Mouse (Mus musculus): ENCODE measurements around the gene Fcna. TPM values are rescaled to one million over a fixed set of nuclear protein-coding genes. Genes with fewer than 3 reads are reported as not detected.

Fcna gene
- polyA plus RNA-seq, 1 experiment from 2014 or later = 3.1 TPM

DNA sequence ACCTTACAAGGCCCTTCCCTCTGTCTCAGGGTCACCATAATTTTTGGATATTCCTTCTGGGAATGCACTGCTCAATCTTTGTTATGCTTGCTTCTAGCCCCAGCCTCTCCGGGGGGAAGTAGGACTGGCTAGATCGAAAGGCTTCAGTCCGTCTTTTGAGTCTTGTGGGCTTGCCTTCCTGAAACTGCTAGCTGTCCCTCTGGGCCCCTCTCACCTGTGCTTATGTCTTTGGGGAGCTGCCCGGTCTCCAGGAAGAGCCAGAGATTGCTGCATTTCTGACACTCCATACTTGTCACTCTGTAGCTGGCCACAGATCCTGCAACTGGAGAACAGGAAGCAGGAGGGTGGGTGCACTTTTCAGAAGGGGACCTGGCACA is 7.0 kb downstream of the Fcna start:
- H3K27me3 ChIP-seq (ENCODE audit: control insufficient read depth, insufficient read depth, low read depth, low read length) = peaks cover 17% of the 10 kb centered on the region
- H3K9ac ChIP-seq (ENCODE audit: low read depth, low read length) = peak overlapping the region; percentile 81
- peaks cover 12% of the 10 kb centered on the region for H3K4me1 ChIP-seq (ENCODE audit: control insufficient read depth, insufficient read depth, low read length)
- H3K27ac ChIP-seq (ENCODE audit: low read length) = peak overlapping the region; percentile 80; the same call in 1 of the 2 replicates
- no peaks in the 10 kb centered on the region for H3K9me3 ChIP-seq (replicated peaks; ENCODE audit: control insufficient read depth, low read length, poor library complexity, severe bottlenecking)
- peak overlapping the region; percentile 85 for H3K4me2 ChIP-seq (ENCODE audit: low read length)
- no peak for ATAC-seq
- 88% methylated on average over 4 of the region's 4 CpGs for WGBS
- H3K4me3 ChIP-seq (ENCODE audit: low read depth, low read length) = peak overlapping the region; percentile 61; the same call in 1 of the 2 replicates
- H3K36me3 ChIP-seq (ENCODE audit: control insufficient read depth, insufficient read depth, low read length) = no peaks in the 10 kb centered on the region

DNA sequence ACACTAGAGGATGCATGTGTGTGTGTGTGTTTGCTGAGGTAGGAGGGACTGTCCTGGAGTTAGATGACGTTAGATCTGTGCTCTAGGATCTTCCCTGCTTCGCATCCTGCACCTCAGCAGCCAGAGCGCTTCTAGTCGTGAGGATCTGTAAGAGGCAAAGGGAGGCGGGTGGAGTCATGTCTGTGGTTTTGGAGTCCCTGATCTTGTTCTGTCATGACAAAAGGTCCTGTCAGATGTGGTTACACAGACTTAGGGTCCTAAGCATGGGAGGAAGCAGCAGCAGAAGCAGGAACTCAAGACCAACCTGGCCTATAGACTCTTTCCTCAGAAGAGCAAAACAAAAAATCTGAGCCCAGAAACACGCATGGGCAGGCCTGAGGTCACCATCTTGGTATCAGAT is 7.4 kb downstream of the Fcna start:
- H3K9ac ChIP-seq (ENCODE audit: low read depth, low read length) = no peak overlapping the region
- H3K4me3 ChIP-seq (ENCODE audit: low read depth, low read length) = no peak overlapping the region
- H3K36me3 ChIP-seq (ENCODE audit: control insufficient read depth, insufficient read depth, low read length) = no peaks in the 10 kb centered on the region
- 0 out of 2 replicates have a peak, but pooled peaks cover 3% of the 10 kb centered on the region for H3K9me3 ChIP-seq (replicated peaks; ENCODE audit: control insufficient read depth, low read length, poor library complexity, severe bottlenecking)
- ATAC-seq = no peak
- H3K27me3 ChIP-seq (ENCODE audit: control insufficient read depth, insufficient read depth, low read depth, low read length) = peaks cover 22% of the 10 kb centered on the region
- H3K27ac ChIP-seq (ENCODE audit: low read length) = no peak overlapping the region
- H3K4me2 ChIP-seq (ENCODE audit: low read length) = no peak overlapping the region
- H3K4me1 ChIP-seq (ENCODE audit: control insufficient read depth, insufficient read depth, low read length) = peaks cover 12% of the 10 kb centered on the region
- 83% methylated on average over 6 of the region's 6 CpGs for WGBS

DNA sequence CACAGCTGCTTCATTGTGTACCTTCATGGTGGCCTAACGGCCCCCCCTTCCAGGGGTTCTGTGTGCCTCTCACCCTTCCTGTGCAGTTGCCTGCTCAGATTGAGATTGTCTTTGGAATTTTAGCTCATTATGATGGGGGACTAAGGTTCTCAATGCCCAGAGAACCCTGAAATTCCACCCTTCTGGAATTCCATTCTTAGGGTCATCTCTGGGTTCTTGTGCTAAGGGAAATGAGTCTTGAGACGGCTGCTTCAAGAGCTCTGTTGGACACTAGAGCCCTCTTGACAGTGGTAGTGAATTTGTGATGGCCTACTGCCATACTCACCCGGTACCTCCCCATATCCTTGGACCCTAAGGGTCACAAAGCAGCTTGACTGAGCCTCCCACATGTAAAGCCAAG is 10.3 kb downstream of the Fcna start, which contains the start of gene Ccdc183:
Ccdc183 (minus strand) TSS at position 101 of the 400 bp plus-strand sequence.
- H3K4me3 ChIP-seq (ENCODE audit: low read depth, low read length) = no peak within 1 kb of the TSS
- 80% methylated on average over 3 of the region's 3 CpGs for WGBS
- no peak within 1 kb of the TSS for H3K4me2 ChIP-seq (ENCODE audit: low read length)
- ATAC-seq = no peak
- H3K9me3 ChIP-seq (replicated peaks; ENCODE audit: control insufficient read depth, low read length, poor library complexity, severe bottlenecking) = 0 out of 2 replicates have a peak, but pooled peaks cover 3% of the 10 kb centered on the region
- no peak within 1 kb of the TSS for H3K9ac ChIP-seq (ENCODE audit: low read depth, low read length)
- no peak within 1 kb of the TSS for H3K27ac ChIP-seq (ENCODE audit: low read length)
- no peaks in the 10 kb centered on the region for H3K36me3 ChIP-seq (ENCODE audit: control insufficient read depth, insufficient read depth, low read length)
- H3K27me3 ChIP-seq (ENCODE audit: control insufficient read depth, insufficient read depth, low read depth, low read length) = peaks cover 32% of the 10 kb centered on the region
- peaks cover 12% of the 10 kb centered on the region for H3K4me1 ChIP-seq (ENCODE audit: control insufficient read depth, insufficient read depth, low read length)

DNA sequence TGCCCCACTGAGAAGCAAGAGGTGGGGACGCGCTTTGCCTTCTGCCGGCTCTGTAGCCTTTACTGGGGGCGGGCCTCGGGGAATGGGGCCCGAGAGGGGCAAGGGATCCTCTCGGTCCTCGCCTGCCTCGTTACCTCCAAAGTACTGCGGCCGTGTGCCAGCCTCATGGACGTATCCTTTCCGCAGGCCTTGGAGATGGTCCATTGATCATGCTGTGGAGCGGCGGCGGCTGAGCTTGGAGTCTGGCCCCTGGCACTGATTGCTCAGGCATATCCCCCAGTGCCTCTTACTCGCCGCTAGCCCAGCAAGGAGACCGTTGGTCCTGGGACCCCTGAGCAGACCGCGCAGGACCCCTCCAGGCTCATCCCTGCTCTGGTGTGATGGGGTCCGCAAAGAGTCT is 11.4 kb downstream of the Fcna start:
- no peak overlapping the region for H3K27ac ChIP-seq (ENCODE audit: low read length)
- peaks cover 32% of the 10 kb centered on the region for H3K27me3 ChIP-seq (ENCODE audit: control insufficient read depth, insufficient read depth, low read depth, low read length)
- H3K36me3 ChIP-seq (ENCODE audit: control insufficient read depth, insufficient read depth, low read length) = no peaks in the 10 kb centered on the region
- peaks cover 12% of the 10 kb centered on the region for H3K4me1 ChIP-seq (ENCODE audit: control insufficient read depth, insufficient read depth, low read length)
- ATAC-seq = no peak
- no peak overlapping the region for H3K9ac ChIP-seq (ENCODE audit: low read depth, low read length)
- H3K9me3 ChIP-seq (replicated peaks; ENCODE audit: control insufficient read depth, low read length, poor library complexity, severe bottlenecking) = 0 out of 2 replicates have a peak, but pooled peaks cover 3% of the 10 kb centered on the region
- no peak overlapping the region for H3K4me2 ChIP-seq (ENCODE audit: low read length)
- WGBS = 20% methylated on average over 22 of the region's 22 CpGs
- H3K4me3 ChIP-seq (ENCODE audit: low read depth, low read length) = no peak overlapping the region

DNA sequence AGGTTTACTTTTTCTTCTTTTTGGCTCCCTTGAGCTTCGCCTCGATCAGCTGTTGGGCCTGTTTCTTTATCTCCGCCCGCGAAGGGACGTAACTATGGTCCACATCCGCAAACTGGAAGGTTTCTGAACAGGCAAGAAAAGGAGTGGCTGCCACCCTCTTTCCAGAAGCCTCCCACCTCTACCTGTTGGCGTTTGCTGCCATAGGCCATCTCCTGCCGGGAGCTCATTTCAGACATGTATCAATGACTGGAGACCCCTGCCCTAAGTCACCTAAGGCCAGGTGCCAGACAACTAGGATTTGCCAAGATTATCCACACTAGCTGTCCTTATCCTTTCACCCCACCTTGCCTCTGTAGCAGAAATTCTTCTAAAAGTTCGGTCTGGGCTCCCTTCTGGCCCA is 19.2 kb downstream of the Fcna start:
- H3K4me3 ChIP-seq (ENCODE audit: low read depth, low read length) = peak overlapping the region; percentile 75
- H3K36me3 ChIP-seq (ENCODE audit: control insufficient read depth, insufficient read depth, low read length) = no peaks in the 10 kb centered on the region
- H3K4me2 ChIP-seq (ENCODE audit: low read length) = peak overlapping the region; percentile 80
- H3K27ac ChIP-seq (ENCODE audit: low read length) = peak overlapping the region; percentile 93
- 73% methylated on average over 10 of the region's 10 CpGs for WGBS
- no peaks in the 10 kb centered on the region for H3K9me3 ChIP-seq (replicated peaks; ENCODE audit: control insufficient read depth, low read length, poor library complexity, severe bottlenecking)
- ATAC-seq = peak; percentile 19; the same call in 1 of the 2 replicates
- no peaks in the 10 kb centered on the region; the same call in 1 of the 2 replicates for H3K27me3 ChIP-seq (ENCODE audit: control insufficient read depth, insufficient read depth, low read depth, low read length)
- H3K9ac ChIP-seq (ENCODE audit: low read depth, low read length) = peak overlapping the region; percentile 56; the same call in 1 of the 2 replicates
- H3K4me1 ChIP-seq (ENCODE audit: control insufficient read depth, insufficient read depth, low read length) = peaks cover 24% of the 10 kb centered on the region

DNA sequence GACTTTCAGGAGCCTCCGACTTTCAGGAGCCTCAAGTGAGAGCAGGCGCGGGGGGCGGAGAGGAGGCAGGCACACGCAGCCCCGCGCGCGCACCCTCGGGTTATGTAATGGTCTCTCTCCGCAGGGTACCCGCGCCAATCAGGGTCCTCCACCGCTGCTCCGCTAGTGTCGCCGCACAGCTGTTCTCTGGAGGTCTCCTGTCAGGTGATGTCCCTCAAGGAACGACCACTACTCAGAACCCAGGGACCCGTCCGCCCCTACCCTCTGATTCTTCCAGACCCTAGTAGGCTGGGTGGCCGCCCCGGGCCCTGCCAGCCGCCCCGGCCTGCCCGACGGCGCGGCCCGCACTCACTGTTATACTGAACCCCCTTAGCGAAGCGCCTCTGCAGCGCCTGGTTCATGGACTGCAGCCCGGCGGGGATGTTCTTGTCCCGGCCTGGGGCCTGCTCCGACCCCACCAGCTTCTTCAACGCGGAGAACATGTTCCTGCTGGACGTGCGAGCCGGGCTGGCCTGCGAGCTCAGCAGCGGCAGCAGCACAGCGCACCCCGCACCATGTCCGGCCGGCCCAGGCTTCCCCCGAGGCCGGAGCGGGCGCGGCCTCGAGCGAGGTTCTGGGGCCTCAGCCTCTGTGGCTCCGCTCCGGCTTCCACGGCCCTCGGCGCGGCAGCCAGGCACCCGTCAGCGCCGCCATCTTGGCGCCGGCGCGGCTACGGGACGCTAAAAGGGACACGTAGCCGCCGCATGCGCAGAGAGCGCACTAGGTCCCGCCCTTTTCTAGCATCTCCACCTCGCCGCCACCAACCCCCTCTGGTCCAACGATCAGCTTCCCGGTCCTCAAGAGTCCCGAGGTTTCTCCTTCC is 19.8 kb downstream of the Fcna start, which contains the start of gene Rabl6:
Rabl6 (minus strand) TSS at position 761 of the 862 bp plus-strand sequence.
- peak within 1 kb of the TSS; percentile 80 for H3K4me2 ChIP-seq (ENCODE audit: low read length)
- peak within 1 kb of the TSS; percentile 93 for H3K27ac ChIP-seq (ENCODE audit: low read length)
- peak within 1 kb of the TSS; percentile 75 for H3K4me3 ChIP-seq (ENCODE audit: low read depth, low read length)
- H3K36me3 ChIP-seq (ENCODE audit: control insufficient read depth, insufficient read depth, low read length) = no peaks in the 10 kb centered on the region
- no peaks in the 10 kb centered on the region; the same call in 1 of the 2 replicates for H3K27me3 ChIP-seq (ENCODE audit: control insufficient read depth, insufficient read depth, low read depth, low read length)
- peak within 1 kb of the TSS; percentile 82 for H3K9ac ChIP-seq (ENCODE audit: low read depth, low read length)
- under 1% methylated on average over 78 of the region's 80 CpGs for WGBS
- H3K4me1 ChIP-seq (ENCODE audit: control insufficient read depth, insufficient read depth, low read length) = peaks cover 24% of the 10 kb centered on the region
- peak; percentile 93 for ATAC-seq
- no peaks in the 10 kb centered on the region for H3K9me3 ChIP-seq (replicated peaks; ENCODE audit: control insufficient read depth, low read length, poor library complexity, severe bottlenecking)

DNA sequence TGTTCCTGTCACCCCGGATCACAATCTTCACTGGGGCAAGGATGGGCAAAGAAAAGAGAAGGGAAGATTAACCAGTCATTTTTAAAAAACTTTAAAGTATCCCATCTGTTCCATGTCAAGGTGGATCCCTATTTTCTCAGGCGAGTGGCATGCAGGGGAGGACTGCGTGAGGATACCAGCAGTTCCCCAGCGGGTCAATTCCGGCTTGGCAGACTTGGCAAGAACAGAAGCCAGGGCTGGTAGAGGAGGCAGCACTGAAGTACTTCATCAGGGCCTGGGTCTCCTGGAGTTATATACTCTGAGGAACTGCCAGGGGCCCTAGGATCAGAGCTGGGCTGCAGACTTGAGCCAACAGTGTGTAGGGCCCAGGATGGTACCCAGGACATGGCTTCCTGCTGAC is 25.3 kb downstream of the Fcna start:
- Histone ChIP-seq H3K4me3 (ENCODE audit: low read depth, low read length) (no peak overlapping the region), H3K36me3 (ENCODE audit: control insufficient read depth, insufficient read depth, low read length) (peaks cover 27% of the 10 kb centered on the region), H3K27me3 (ENCODE audit: control insufficient read depth, insufficient read depth, low read depth, low read length) (no peaks in the 10 kb centered on the region), H3K27ac (ENCODE audit: low read length) (no peak overlapping the region), H3K9ac (ENCODE audit: low read depth, low read length) (no peak overlapping the region), H3K4me2 (ENCODE audit: low read length) (no peak overlapping the region), H3K4me1 (ENCODE audit: control insufficient read depth, insufficient read depth, low read length) (peaks cover 14% of the 10 kb centered on the region), H3K9me3 (replicated peaks; ENCODE audit: control insufficient read depth, low read length, poor library complexity, severe bottlenecking) (no peaks in the 10 kb centered on the region)
- 95% methylated on average over 5 of the region's 5 CpGs for WGBS
- no peak for ATAC-seq

DNA sequence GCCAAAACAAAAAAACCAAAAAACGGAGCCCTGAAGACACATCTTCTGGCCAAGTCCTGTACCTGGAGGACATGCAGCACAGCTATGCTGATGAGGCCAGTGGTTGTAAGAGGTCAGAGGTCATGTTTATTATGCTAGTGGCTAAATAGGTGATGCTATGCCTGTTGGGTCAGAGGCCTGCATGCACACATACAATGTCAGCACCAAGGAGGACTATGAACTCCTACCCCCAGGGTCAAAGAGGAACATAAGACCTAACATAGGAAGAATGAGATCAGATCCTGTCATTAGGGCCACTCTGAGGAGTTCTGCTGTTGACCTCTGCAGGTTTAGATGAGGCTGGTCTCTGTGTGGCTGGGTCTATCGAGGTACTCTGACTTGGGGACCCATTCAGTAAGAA is 27.8 kb downstream of the Fcna start:
- WGBS = 94% methylated on average over 2 of the region's 2 CpGs
- H3K27ac ChIP-seq (ENCODE audit: low read length) = no peak overlapping the region
- ATAC-seq = no peak
- H3K9me3 ChIP-seq (replicated peaks; ENCODE audit: control insufficient read depth, low read length, poor library complexity, severe bottlenecking) = no peaks in the 10 kb centered on the region
- H3K27me3 ChIP-seq (ENCODE audit: control insufficient read depth, insufficient read depth, low read depth, low read length) = no peaks in the 10 kb centered on the region
- H3K4me3 ChIP-seq (ENCODE audit: low read depth, low read length) = no peak overlapping the region
- H3K4me1 ChIP-seq (ENCODE audit: control insufficient read depth, insufficient read depth, low read length) = no peaks in the 10 kb centered on the region
- H3K4me2 ChIP-seq (ENCODE audit: low read length) = no peak overlapping the region
- no peak overlapping the region for H3K9ac ChIP-seq (ENCODE audit: low read depth, low read length)
- H3K36me3 ChIP-seq (ENCODE audit: control insufficient read depth, insufficient read depth, low read length) = peaks cover 47% of the 10 kb centered on the region

DNA sequence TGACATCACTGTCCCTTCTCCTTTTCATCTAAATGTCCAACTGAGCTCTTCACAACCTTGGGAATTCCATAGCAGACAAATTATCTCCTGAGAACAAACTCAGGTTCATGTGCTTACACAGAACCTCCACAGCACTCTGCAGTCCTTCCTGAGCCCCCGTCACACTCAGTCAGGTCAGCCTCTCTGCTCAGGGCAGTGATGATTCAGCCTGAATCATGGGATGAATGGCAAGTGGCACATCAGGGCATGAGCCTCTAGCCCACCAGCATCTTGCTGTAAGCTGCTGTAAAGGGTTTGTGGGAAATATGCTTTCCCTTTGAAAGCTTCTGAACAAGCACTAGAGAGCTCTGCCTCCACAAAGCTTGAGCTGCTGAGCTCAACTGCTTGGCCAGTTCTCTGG is 29.1 kb downstream of the Fcna start:
- no peak overlapping the region for H3K27ac ChIP-seq (ENCODE audit: low read length)
- no peak overlapping the region for H3K4me2 ChIP-seq (ENCODE audit: low read length)
- whole genome bisulfite sequencing = 100% methylated on average over 1 of the region's 1 CpGs
- no peaks in the 10 kb centered on the region for H3K27me3 ChIP-seq (ENCODE audit: control insufficient read depth, insufficient read depth, low read depth, low read length)
- H3K9me3 ChIP-seq (replicated peaks; ENCODE audit: control insufficient read depth, low read length, poor library complexity, severe bottlenecking) = no peaks in the 10 kb centered on the region
- ATAC-seq = no peak
- H3K9ac ChIP-seq (ENCODE audit: low read depth, low read length) = no peak overlapping the region
- peaks cover 52% of the 10 kb centered on the region for H3K36me3 ChIP-seq (ENCODE audit: control insufficient read depth, insufficient read depth, low read length)
- no peak overlapping the region for H3K4me3 ChIP-seq (ENCODE audit: low read depth, low read length)
- H3K4me1 ChIP-seq (ENCODE audit: control insufficient read depth, insufficient read depth, low read length) = no peaks in the 10 kb centered on the region
